Mouse (Mus musculus) testis, adult 2 months (tissue): ENCODE measurements around the gene Syt12.

ENCODE experiments used
- CTCF ChIP-seq: fragments of 200-500 bp; IDR thresholded peaks from 2 replicates; pipeline ENCODE4 v1.5.1; 2012; ENCODE audit warnings: low read depth, mild to moderate bottlenecking, inconsistent platforms, low read length, moderate library complexity; ENCODE audit not compliant: control insufficient read depth, insufficient read depth, insufficient replicate concordance
- POLR2A ChIP-seq: fragments of 200-500 bp; IDR thresholded peaks from 2 replicates; pipeline ENCODE4 v1.6.1; 2012; ENCODE audit warnings: low read depth, mild to moderate bottlenecking, inconsistent platforms, low read length, moderate library complexity; ENCODE audit not compliant: control insufficient read depth

GRCm38 (mm10) chr19:4481326-4481725 is 4.1 kb upstream of the Syt12 start:
- no peak for TF ChIP-seq CTCF
- no peak for TF ChIP-seq POLR2A
